Mouse (Mus musculus): ENCODE measurements at regions not wholly inside any gene's neighbourhood (a gene's known extent, or its start where the extent isn't known, plus 50 kb on each side); places are given as distances from the start of the nearest gene placed in this dataset.

DNA sequence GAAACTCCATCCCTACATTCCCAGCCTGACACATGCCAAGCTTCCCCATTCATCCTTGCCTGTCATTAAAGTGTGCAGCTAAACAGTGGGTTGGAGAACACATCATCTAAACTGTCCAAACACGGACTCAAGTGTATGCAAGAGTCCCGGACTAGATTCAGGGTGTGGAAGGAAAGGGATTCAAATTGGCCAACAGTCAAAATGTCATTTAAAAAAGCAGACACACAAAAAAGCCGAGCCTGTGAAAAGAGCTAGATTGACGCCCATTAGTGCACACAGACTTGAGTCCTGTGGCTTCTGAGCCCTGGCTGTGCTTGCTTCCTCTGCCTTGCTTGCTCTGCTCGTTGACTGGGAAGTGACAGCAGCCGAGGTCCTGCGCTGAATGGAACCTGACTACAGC lies 181.5 kb downstream of the Kit start:
- TF ChIP-seq GATA4 (IDR thresholded peaks at IDR 0.05; ENCODE audit: insufficient replicate concordance, low read length) = no peak

DNA sequence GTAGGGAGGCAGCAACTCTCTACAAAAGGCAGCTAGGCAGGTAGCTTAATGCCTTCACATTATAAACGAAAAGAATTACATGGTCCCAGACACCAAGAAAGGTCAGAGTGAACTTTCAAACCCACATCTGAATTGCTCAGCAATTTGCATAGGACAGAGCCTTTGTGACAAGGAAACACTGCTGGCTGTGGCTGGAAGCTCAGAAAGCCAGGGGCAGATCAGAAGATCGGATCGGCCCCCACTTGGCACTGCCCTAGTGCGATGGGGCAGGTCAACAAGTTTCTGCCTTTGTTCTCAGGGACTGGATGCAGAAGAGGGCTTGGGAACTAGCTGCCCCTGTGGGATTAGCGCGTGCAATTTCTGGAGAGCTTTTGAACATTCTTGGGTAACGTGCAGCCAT lies 179.6 kb downstream of the Kit start:
- TF ChIP-seq GATA4 (IDR thresholded peaks at IDR 0.05; ENCODE audit: insufficient replicate concordance, low read length) = no peak

DNA sequence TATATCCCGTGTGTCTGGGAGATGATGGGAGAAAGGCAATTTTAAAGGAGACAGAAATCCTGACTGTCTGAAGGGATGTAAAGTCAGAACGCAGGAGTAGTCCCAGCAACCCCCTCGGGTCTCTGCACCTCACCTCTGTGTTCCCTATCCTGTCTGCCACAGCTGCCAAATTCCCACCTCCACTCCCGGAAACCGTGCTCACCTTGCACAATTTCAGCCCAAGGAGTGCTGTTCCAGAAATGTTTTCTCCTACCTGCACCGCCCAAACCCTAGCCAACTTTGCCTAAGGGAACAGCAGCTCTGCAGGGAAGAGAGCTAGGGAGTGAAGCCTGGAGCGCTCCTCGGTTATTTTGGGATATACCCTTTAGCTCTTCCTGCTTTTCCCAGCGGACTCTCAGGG lies 170.6 kb downstream of the Kit start:
- no peak for TF ChIP-seq GATA4 (IDR thresholded peaks at IDR 0.05; ENCODE audit: insufficient replicate concordance, low read length)

DNA sequence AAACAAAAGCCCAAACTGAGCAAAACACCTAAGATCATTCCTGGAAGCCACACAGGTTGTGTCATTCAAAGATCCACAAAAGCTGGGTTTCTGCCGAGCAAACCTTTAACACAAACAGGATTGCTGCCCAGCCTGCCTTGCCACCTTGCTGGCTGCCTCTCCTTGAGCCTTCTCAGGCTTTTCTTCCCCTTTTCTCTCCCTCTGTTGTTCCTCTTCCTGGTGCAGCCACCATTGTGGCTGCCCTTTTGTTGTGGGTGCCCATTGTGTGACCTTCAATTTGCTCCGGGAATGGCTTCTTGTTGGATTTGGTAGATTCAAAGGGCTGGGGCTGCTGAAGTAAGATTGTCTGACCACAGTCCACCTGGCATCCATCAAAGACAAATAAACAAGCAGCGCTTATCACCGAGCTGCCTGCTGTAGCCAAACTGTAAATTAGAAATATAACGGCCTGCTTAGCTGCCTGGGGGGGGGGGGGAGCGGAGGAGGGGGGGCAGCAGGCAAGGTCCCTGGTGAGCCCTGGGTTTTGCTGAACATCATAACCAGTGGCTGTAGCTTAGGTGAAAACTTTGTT lies 169.8 kb downstream of the Kit start:
- TF ChIP-seq GATA4 (IDR thresholded peaks at IDR 0.05; ENCODE audit: insufficient replicate concordance, low read length) = no peak

DNA sequence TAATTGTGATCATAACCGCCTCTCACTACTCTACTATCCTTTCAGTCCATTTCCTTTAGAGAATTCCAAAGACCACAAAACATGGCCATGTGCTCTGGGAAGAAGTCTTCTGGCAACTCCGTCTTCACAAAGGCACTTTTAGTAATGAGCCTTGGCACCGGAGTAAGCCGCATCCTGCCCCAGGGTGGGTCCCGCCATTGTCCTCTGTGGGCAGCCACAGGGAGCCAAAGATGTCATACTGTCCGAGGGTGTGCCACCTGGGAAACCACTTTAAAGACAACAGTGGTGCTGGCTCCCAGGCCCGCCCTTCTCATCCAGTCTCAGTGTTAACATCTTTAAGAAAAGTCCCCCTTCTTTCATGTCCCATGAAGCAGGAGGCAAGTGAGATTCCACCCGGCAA lies 164.6 kb downstream of the Kit start:
- no peak for TF ChIP-seq GATA4 (IDR thresholded peaks at IDR 0.05; ENCODE audit: insufficient replicate concordance, low read length)

DNA sequence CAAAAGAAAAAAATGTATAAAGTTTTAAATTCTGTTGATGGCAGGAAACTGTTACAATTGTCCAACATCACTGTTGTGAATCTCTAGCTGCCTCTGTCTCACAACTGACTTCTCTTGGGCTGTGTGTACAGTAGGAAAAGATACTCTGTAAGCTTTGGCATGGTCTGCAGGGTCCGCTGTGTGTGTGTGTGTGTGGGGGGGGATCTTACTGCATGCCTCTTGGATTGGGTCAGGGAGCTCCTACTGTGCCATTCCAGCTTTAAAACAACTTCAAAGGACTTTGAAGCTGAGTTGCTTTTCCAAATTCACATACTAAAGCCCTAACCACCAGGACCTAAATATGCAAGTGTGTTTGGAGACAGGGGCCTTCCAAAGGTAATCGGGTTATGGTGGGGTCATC lies 163.7 kb downstream of the Kit start:
- no peak for TF ChIP-seq GATA4 (IDR thresholded peaks at IDR 0.05; ENCODE audit: insufficient replicate concordance, low read length)

DNA sequence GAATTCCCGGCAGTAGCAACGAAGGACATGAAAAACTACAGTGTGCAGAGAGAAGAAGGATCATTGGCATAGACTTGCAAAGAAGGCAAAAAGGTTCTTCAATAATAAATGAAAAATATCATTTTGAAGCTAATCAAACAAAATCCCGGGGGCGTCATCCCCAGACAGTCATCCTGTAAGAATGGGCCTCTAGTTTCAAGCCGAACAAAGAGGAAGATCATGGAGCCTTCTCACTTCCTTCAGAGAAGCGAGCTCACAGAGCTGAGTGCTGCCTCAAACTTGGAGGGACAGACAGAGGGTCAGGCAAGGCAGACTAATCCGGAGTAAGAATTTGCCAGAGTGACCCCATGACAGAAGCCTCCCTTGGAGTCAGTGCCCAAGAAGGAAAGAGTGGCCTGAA lies 163.0 kb downstream of the Kit start:
- no peak for TF ChIP-seq GATA4 (IDR thresholded peaks at IDR 0.05; ENCODE audit: insufficient replicate concordance, low read length)

DNA sequence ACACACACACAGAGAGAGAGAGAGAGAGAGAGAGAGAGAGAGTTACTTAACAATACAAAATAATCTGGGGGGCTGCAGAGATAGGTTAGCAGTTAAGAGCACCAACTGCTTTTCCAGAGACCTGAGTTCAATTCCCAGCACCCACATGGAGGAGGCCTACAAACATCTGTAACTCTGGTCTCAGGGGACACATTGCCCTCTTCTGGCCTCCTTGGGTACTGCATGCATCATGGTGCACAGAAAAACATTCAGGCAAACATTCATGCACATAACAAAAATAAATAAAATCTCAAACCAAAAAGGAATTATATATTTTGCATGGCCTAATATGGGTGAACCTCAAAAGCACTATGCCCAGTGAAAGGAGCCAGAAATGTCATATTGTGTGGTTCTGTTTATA lies 161.6 kb downstream of the Kit start:
- no peak for TF ChIP-seq GATA4 (IDR thresholded peaks at IDR 0.05; ENCODE audit: insufficient replicate concordance, low read length)

DNA sequence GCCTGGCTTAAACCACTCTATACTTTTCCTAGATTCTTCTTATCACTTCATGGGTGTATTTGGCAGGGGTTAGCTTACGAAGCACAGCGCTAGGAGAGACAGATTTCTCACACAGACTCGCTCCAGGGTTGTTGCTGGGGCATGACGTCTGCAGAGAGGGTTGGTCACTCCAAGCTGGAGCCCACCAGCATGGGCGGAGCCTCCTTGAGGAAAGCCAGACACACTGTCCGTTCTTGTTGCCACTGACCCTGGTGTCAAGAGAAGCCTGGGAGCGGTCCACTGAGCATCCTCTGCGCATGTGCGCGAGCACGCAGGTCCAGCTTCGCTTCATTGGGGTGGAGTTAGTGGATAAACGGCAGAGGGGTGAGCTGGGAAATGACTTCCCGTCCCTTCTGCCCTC lies 159.8 kb downstream of the Kit start:
- TF ChIP-seq GATA4 (IDR thresholded peaks at IDR 0.05; ENCODE audit: insufficient replicate concordance, low read length) = no peak

DNA sequence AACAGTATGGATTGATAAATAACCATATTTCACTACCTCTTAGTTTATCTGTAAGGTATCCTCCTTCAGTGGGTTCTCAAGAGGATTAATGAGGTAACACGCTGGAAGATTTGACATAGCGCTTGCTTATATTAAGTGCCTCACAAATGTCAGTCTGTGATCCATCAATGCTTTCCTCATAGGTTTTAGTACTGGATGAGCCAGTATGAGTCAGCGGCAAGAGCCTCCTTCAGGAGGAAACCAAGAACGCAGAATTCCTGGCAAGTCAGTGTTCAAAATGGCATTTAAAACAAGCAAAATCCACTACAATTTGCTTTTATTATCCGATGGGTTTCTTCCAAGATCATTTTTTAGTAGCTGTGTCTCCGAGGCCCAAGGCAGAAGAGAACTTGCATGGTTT lies 159.3 kb downstream of the Kit start:
- no peak for TF ChIP-seq GATA4 (IDR thresholded peaks at IDR 0.05; ENCODE audit: insufficient replicate concordance, low read length)

DNA sequence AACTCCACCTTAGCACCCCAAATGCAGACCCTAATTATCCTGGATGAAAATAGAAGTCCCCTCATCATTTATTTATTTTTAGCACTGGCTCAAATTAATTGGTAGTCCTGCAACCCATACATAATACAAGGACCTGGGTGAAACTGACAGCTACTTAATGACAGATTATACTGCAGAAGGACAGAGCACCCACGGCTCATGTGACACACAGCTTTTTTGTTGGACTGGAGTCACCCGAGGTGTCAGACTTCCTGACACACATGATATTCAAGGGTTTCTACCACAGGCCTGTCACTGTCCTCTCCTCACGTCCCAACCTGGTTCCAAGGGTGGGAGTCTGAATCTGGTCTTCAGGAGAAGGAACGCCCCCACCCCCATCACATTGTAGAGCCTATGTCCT lies 156.5 kb downstream of the Kit start:
- no peak for TF ChIP-seq GATA4 (IDR thresholded peaks at IDR 0.05; ENCODE audit: insufficient replicate concordance, low read length)

DNA sequence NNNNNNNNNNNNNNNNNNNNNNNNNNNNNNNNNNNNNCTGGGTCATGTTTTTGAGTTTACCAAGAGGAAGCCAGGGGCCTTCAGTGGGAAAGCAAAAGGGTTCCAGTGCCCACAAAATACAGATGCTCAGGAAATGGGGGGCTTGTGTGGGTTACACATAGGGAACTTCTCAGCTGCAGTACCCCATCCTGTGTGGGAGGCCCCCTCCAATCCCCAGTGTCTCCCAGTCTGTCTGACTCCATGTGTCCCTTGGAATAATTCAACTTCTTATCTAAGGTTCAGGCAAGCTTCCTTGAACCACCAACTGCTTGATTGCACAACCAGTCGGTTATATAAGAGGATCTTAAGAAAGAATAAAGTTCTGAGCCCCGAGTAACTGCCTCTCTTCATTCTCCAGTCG lies 156.0 kb downstream of the Kit start:
- no peak for TF ChIP-seq GATA4 (IDR thresholded peaks at IDR 0.05; ENCODE audit: insufficient replicate concordance, low read length)

DNA sequence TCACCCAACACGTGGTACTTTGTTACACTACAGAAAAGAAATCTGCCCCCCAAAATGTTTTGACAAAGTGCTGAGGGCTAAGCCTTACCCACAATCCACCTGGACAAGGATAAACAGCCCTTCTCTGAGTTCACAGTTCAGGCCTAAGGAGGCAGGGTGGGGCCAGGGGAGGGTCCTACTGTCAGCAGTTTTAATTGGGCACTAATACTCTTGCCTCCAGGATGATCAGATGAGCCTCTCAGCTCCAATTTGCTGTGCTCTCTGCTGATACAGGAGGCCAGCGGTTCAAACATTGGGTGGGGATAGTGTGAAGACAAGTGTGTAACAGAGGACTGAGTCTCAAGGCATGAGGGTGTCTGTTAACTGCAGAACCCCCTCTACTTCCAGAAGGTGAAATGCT lies 146.6 kb downstream of the Kit start:
- TF ChIP-seq GATA4 (IDR thresholded peaks at IDR 0.05; ENCODE audit: insufficient replicate concordance, low read length) = no peak

DNA sequence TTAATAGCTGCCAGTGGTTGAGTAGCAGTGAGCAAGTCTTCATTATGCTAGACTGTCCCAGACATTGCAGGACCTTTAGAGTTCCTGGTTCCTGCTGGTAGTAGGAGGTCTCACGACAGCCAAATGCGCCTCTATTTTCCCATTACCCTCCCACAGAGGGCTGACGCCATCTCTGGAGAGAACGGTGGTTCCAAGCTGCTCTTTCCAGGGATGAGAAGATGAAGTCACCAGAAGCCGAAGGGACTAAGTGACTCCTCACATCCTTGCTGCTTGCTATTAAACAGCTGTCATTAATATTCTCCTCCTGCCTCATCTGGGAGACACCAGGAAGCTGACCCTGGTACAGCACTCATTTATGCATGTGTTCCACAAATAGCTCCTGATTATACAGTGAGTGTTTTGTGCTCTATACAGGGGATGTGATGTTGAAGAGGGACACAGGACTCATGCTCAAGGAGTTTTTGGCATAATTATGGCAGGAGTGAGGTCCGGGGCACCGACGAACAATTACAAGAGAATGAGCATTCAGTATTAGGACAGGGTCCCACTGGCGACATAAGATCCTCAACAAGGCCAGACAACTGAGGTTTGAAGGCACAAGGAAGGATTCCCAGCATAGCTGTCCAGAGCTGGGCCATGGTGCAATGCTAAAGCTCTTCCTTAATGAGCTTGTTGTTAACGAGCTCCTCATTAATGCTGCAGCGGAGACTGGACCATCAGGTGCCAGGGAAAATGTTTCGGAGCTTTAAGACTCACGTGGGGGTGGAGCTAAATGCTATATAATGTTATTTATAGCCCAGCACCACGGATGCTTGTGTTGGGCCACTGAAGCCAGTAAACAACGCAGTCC lies 145.6 kb downstream of the Kit start:
- no peak for TF ChIP-seq GATA4 (IDR thresholded peaks at IDR 0.05; ENCODE audit: insufficient replicate concordance, low read length)

DNA sequence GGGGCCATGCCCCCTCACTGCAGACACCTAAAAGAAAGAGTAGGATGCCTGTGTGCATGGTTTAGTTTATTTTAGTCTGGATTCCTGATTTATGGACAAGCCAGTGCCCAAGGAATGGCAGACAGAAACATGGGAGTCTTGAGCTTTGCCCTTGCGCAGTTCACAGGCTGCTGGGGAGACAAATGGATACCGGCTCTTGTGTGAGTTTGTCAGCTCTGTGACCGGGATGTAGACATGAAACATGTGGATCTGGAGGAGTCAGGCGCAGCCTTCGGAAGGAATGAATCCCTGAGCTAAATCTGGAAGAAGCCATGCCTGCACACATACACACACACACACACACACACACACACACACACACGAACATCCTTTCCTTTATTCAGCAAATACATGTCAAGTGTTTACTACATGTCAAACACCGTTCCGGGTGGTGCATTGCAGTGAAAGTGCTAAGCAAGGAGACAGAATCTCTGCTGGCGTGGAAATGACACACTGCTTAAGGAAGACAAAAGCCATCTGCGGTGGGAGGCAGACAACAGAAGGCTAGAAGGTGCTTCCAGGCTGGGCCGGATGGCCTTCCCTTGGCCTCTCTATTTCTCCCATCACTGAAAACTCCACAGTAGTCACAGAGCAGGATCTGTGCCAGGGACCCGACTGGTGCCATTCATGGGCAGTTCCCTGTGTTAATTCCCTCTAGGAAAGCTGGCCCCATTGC lies 144.0 kb downstream of the Kit start:
- no peak for TF ChIP-seq GATA4 (IDR thresholded peaks at IDR 0.05; ENCODE audit: insufficient replicate concordance, low read length)

Data from liver, adult (tissue).